Mouse (Mus musculus) stomach, embryonic 14.5 days (tissue): ENCODE measurements around the gene Chn2. TPM values are rescaled to one million over a fixed set of nuclear protein-coding genes. Genes with fewer than 3 reads are reported as not detected.
A peak's percentile ranks its signal among the peaks of the same experiment; 100 is the strongest.

ENCODE experiments used
- ATAC-seq: fragments of 200-750 bp; cut with Nextera tagmentation; 2 replicates; pipeline ENCODE4 v1.8.0; 2017; ENCODE audit warnings: low read depth, moderate TSS enrichment; ENCODE audit not compliant: insufficient number of reproducible peaks, insufficient read depth, low FRiP score
- H3K27ac ChIP-seq: fragments of 300-500 bp; sonication (generic); 2 replicates; pipeline ENCODE4 v1.5.1; 2014; ENCODE audit warnings: mild to moderate bottlenecking, low read length, moderate library complexity, mixed read lengths
- H3K27me3 ChIP-seq: fragments of 300-500 bp; sonication (generic); 2 replicates; pipeline ENCODE4 v1.6.1; 2014; ENCODE audit warnings: low read length, control low read depth, mixed read lengths; ENCODE audit not compliant: control insufficient read depth, insufficient read depth
- H3K36me3 ChIP-seq: fragments of 300-500 bp; sonication (generic); 2 replicates; pipeline ENCODE4 v1.6.1; 2014; ENCODE audit warnings: mild to moderate bottlenecking, control low read depth, low read length, moderate library complexity, mixed read lengths; ENCODE audit not compliant: control insufficient read depth, insufficient read depth
- H3K4me1 ChIP-seq: fragments of 300-500 bp; sonication (generic); 2 replicates; pipeline ENCODE4 v1.6.1; 2014; ENCODE audit warnings: low read length, control low read depth, mixed read lengths; ENCODE audit not compliant: control insufficient read depth, insufficient read depth
- H3K4me2 ChIP-seq: fragments of 300-500 bp; sonication (generic); replicated peaks from 2 replicates; pipeline ENCODE4 v1.6.1; 2014; ENCODE audit warnings: low read depth, low read length, control low read depth
- H3K4me3 ChIP-seq: fragments of 300-500 bp; sonication (generic); 2 replicates; pipeline ENCODE4 v1.5.1; 2014; ENCODE audit warnings: low read depth, low read length, control low read depth
- H3K9ac ChIP-seq: fragments of 300-500 bp; sonication (generic); replicated peaks from 2 replicates; pipeline ENCODE4 v1.6.1; 2014; ENCODE audit warnings: low read depth, mild to moderate bottlenecking, control low read depth, low read length, moderate library complexity, mixed read lengths
- H3K9me3 ChIP-seq: fragments of 300-500 bp; sonication (generic); 2 replicates; pipeline ENCODE4 v1.6.1; 2016; ENCODE audit warnings: low read depth, low read length, control low read depth; ENCODE audit not compliant: control insufficient read depth
- WGBS: fragments of 180-500 bp; shearing (Covaris S2); extraction: QIAGEN DNeasy Blood & Tissue Kit; methylation state at CpG from one replicate; pipeline ENCODE4 v1.1.7; 2014; 5-methylcytosine and 5-hydroxymethylcytosine counted together
- polyA plus RNA-seq: library from polyadenylated mRNA; unstranded; fragments of >200 nt; fragmentation: Nextera tagmentation; extraction: Ambion mirVana; gene quantifications from 2 replicates; pipeline ENCODE4 v1.2.1, GENCODE M21; 2014

The Chn2 gene
- polyA plus RNA-seq, 1 experiment from 2014 or later: 19.1 TPM

DNA sequence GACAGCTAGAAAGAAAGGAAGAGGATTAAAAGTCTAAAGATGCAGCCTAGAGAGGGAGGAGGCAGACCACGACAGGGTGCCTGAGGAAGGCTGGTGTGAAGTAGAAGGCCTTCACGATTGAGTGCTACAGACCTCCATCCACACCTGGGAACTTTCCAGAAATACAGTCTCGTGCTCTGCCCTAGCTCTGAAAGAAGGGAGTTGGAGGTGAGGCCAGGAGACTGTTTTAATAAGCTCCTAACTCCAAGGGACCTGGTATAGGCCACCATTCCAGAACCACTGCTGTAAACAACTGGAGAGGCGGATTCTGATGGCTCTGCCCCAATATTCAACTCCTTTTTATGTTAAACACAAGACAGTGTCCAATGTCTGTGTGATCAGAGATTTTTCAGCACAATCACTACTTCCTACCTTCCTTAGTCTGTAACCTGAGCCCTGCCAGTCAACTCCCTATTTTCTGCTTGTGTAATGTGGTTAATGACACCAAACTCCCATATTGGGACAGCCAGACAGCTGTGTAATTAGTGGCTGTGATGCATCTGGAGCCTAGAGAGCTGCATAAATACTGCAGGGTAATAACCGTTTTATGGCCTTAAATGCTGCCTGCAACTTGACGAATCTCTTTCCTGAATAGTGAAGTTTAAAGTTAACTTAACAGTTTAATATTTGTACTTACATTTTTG is 109.6 kb downstream of the Chn2 start:
- no peak overlapping the region for H3K4me3 ChIP-seq
- no peaks in the 10 kb centered on the region for H3K27me3 ChIP-seq
- ATAC-seq: no peak
- peak overlapping the region; percentile 78; the same call in 1 of the 2 replicates for H3K27ac ChIP-seq
- H3K9ac ChIP-seq: no peak overlapping the region
- no peaks in the 10 kb centered on the region for H3K36me3 ChIP-seq
- no peaks in the 10 kb centered on the region for H3K9me3 ChIP-seq
- peaks cover 8% of the 10 kb centered on the region; the same call in 1 of the 2 replicates for H3K4me1 ChIP-seq
- WGBS: 66% methylated on average over 6 of the region's 6 CpGs
- no peak overlapping the region for H3K4me2 ChIP-seq

DNA sequence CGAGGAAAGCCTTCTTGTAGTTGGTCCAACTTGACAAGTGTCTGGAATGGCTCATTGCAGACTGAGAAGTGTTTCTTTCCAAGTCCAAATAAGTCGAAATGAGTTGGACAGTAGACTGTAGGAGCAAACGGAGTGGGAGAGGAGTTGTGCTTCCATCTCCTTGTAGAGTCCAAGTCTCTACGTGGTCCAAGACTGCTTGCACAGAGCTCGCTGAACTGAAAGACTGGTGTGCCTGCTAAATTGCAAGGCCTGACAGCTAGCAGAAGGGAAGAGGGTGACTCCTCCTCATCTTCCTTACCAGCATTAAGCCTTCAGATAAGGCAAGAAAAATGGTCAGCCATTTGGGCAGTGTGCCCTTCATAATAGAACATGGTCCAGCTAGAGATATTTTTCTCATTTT is 111.5 kb downstream of the Chn2 start:
- Histone ChIP-seq H3K4me2 (no peak overlapping the region), H3K27me3 (no peaks in the 10 kb centered on the region), H3K9me3 (no peaks in the 10 kb centered on the region), H3K4me1 (peaks cover 8% of the 10 kb centered on the region; the same call in 1 of the 2 replicates), H3K27ac (peak overlapping the region; percentile 78; the same call in 1 of the 2 replicates), H3K36me3 (no peaks in the 10 kb centered on the region), H3K9ac (no peak overlapping the region), H3K4me3 (no peak overlapping the region)
- peak; percentile 58; the same call in 1 of the 2 replicates for ATAC-seq
- WGBS: 42% methylated on average over 5 of the region's 5 CpGs

DNA sequence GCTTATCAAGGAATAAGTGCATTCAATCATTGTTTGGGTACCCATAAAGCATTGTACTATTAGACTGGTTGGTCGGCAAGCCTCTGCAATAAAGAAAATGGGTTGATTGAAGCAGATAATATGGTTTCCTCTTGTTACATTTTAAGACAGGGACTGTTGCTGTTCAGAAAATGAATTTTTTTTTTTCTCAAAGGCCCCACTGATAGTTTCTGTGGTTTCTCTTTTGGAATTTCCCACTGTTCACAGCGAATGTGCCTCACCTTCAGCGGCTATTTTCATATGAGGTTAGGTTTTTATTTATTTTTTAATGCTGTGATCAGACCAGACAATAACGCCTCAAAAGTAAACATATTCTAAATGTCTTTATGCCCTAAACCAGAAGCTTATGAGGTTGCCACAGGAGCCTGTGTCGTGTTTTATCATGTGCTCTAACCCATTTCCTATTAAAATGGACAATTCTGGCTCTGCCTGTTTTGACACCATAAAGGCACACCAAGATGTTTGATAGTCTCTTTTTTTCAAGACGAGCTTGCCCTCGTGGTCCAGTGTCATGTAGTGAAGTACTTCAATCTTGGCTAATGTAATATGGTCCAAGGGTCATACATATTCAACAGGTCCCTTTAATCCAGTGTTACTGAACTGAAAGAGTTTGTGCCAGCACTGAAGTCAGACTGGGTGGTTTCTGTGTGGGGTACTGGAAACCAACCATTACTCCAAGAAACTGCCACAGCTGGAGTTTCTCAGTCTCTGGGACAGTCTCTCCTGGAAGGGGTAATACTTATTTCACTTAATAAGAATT is 112.3 kb downstream of the Chn2 start:
- Histone ChIP-seq H3K9me3 (no peaks in the 10 kb centered on the region), H3K9ac (no peak overlapping the region), H3K36me3 (no peaks in the 10 kb centered on the region), H3K27ac (no peak overlapping the region), H3K27me3 (no peaks in the 10 kb centered on the region), H3K4me3 (no peak overlapping the region), H3K4me1 (peaks cover 8% of the 10 kb centered on the region; the same call in 1 of the 2 replicates), H3K4me2 (no peak overlapping the region)
- WGBS: 65% methylated on average over 7 of the region's 7 CpGs
- ATAC-seq: no peak

DNA sequence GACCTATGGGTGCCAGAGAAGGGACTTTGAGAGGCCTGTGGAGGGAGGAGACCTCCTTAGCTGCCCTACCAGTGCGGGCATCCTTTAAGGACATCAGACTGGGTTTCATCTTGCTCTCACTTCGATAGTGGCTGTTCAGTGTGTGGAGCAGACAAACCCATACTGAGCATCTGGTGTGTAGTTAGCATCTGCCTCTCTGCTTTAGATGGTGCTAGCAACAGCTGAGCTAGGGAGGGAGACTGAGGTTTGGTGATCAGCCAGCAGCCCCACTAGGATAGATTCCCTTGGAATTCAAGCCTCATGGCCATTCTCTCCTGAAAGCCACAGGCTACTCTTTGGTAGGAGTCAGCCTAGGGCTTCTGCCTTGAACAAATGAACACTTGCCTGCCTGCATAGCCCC is 117.7 kb downstream of the Chn2 start:
- Histone ChIP-seq H3K9me3 (no peaks in the 10 kb centered on the region), H3K4me1 (peaks cover 6% of the 10 kb centered on the region; the same call in 1 of the 2 replicates), H3K4me3 (no peak overlapping the region), H3K27me3 (no peaks in the 10 kb centered on the region), H3K4me2 (no peak overlapping the region), H3K27ac (no peak overlapping the region), H3K36me3 (no peaks in the 10 kb centered on the region), H3K9ac (no peak overlapping the region)
- 91% methylated on average over 2 of the region's 2 CpGs for WGBS
- no peak for ATAC-seq

DNA sequence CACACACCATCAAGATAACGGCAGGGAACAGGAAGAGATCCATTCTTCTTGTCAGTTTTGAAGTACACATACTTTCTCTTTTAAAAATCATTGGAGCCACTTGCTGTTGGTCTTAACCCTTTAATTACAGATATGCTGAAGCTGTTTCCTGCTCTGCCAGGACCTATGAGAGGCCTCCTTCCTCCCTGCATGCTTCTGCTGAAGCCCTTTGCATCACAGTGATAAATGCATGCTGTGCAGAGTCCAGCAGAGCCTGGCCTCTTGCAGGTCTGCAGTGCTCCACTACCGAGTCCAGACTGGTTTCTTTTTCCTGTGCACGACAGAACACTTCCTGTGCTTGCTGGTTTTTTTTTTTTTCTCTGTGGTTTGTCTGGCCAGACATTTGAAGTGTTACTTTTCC is 119.0 kb downstream of the Chn2 start:
- Histone ChIP-seq H3K4me1 (peaks cover 15% of the 10 kb centered on the region), H3K9ac (no peak overlapping the region), H3K4me3 (no peak overlapping the region), H3K4me2 (no peak overlapping the region), H3K36me3 (no peaks in the 10 kb centered on the region), H3K9me3 (no peaks in the 10 kb centered on the region), H3K27me3 (no peaks in the 10 kb centered on the region), H3K27ac (no peak overlapping the region; the same call in 1 of the 2 replicates)
- ATAC-seq: no peak
- WGBS: 8% methylated on average over 3 of the region's 3 CpGs

DNA sequence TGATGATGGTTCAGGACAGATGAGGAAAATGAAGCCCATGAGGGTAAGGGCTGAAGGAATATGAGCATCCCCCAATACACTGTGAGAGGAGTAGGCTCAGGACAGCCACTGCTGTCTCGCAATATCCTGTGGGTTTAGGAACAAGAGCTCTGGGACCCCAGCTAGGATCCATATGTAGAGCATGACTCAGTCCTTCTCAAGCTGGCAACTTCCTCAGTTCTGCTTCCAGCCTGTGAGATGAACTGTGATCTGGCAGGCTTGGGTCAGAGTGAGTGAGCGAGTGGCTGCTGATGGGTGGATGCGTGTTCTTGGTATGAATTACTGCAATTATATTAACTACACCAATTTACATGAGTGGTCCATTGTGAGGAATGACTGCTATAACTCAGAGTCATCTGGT is 121.3 kb downstream of the Chn2 start:
- peaks cover 16% of the 10 kb centered on the region for H3K4me1 ChIP-seq
- no peaks in the 10 kb centered on the region for H3K27me3 ChIP-seq
- no peak overlapping the region for H3K4me3 ChIP-seq
- no peak for ATAC-seq
- no peak overlapping the region for H3K27ac ChIP-seq
- 82% methylated on average over 3 of the region's 3 CpGs for WGBS
- H3K9ac ChIP-seq: no peak overlapping the region
- no peak overlapping the region for H3K4me2 ChIP-seq
- no peaks in the 10 kb centered on the region for H3K9me3 ChIP-seq
- no peaks in the 10 kb centered on the region for H3K36me3 ChIP-seq

DNA sequence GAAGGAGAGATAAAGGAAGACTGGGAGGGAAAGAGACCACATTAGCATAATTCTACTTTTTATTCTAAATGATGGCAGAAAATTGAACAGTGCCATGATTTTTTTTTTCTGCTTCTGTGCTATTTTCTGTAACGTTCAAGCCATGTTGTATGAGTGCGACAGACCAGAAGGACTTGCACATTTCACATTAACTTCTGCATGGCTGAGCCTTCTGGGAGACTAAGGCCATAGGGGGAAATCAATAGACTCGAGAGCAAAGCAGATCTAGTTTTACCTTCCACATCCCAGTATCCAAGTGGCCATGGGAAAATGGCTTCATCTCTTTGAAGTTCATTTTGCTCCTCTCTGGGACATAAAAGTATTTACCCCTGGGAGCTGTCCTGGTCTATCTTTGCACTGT is 121.9 kb downstream of the Chn2 start:
- H3K27me3 ChIP-seq: no peaks in the 10 kb centered on the region
- WGBS: 84% methylated on average over 3 of the region's 3 CpGs

DNA sequence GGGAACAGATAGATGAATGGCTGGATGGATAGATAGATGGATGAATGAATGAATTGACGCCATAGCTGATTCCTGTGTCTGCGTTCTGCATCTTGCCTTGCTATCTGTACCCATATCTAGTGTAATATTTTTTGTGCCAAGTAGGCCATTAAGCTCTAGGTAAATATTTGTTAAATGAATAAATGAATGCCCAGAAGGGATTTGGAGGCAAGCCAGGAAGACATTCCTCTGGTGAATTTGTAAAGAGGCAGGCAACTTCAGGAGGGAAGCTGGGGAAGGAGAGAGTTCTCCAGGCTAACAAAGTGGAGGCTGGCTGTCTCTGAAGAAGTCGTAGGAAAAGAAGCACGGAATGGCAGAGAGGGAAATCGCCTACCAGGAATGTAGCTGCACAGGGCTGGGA is 123.0 kb downstream of the Chn2 start:
- Histone ChIP-seq H3K27me3 (no peaks in the 10 kb centered on the region), H3K36me3 (no peaks in the 10 kb centered on the region), H3K9me3 (no peaks in the 10 kb centered on the region), H3K4me1 (peaks cover 16% of the 10 kb centered on the region), H3K4me2 (no peak overlapping the region), H3K9ac (no peak overlapping the region), H3K4me3 (no peak overlapping the region), H3K27ac (peak overlapping the region; percentile 21; the same call in 1 of the 2 replicates)
- 45% methylated on average over 5 of the region's 5 CpGs for WGBS
- no peak for ATAC-seq

More for the DNA sequence above, 121.9 kb downstream of the Chn2 start:
- no peak overlapping the region for H3K27ac ChIP-seq
- H3K4me3 ChIP-seq: no peak overlapping the region
- H3K4me2 ChIP-seq: no peak overlapping the region
- H3K9ac ChIP-seq: no peak overlapping the region
- H3K36me3 ChIP-seq: no peaks in the 10 kb centered on the region
- H3K9me3 ChIP-seq: no peaks in the 10 kb centered on the region
- H3K4me1 ChIP-seq: peaks cover 16% of the 10 kb centered on the region
- no peak for ATAC-seq
